Mouse (Mus musculus): Measurements from ENCODE around the gene Gpr137b.

GRCm38 (mm10) chr13:13414206-13414605 is 20.4 kb upstream of the Gpr137b start:
- TF ChIP-seq POLR2A (IDR thresholded peaks at IDR 0.05; ENCODE audit: insufficient read depth, low read depth, low read length) (no peak), CTCF (IDR thresholded peaks at IDR 0.05; ENCODE audit: insufficient read depth, low read depth, low read length) (no peak)

All from olfactory bulb, adult 2 months (tissue).